Mouse (Mus musculus) heart, postnatal 0 days (tissue): Measurements from ENCODE around the gene Mybpc2. TPM values are rescaled to one million over a fixed set of nuclear protein-coding genes. Genes with fewer than 3 reads are reported as not detected.
A peak's percentile ranks its signal among the peaks of the same experiment; 100 is the strongest.

Experiments used
- ATAC-seq: fragments of 200-750 bp; cut with Nextera tagmentation; 2 replicates; pipeline ENCODE4 v1.8.0; 2017; ENCODE audit warnings: low read depth, moderate number of reproducible peaks, moderate library complexity; ENCODE audit not compliant: insufficient read depth
- DNase-seq: peaks from one replicate; pipeline ENCODE4 v3.0.0-alpha.2; 2016; ENCODE audit warnings: low spot score
- H3K27ac ChIP-seq: fragments of 300-500 bp; sonication (generic); 2 replicates; pipeline ENCODE4 v1.5.1; 2014; ENCODE audit warnings: low read depth, mild to moderate bottlenecking
- H3K27me3 ChIP-seq: fragments of 300-500 bp; sonication (generic); 2 replicates; pipeline ENCODE4 v1.6.1; 2014; ENCODE audit warnings: low read length, mixed read lengths; ENCODE audit not compliant: control insufficient read depth, insufficient read depth
- H3K36me3 ChIP-seq: fragments of 300-500 bp; sonication (generic); replicated peaks from 2 replicates; pipeline ENCODE4 v1.6.1; 2014; ENCODE audit warnings: low read length, mixed read lengths; ENCODE audit not compliant: control insufficient read depth, insufficient read depth
- H3K4me1 ChIP-seq: fragments of 300-500 bp; sonication (generic); 2 replicates; pipeline ENCODE4 v1.6.1; 2014; ENCODE audit warnings: antibody characterized with exemption; ENCODE audit not compliant: control insufficient read depth, insufficient read depth
- H3K4me2 ChIP-seq: fragments of 300-500 bp; sonication (generic); 2 replicates; pipeline ENCODE4 v1.6.1; 2014; ENCODE audit warnings: low read depth, mild to moderate bottlenecking, low read length, moderate library complexity
- H3K4me3 ChIP-seq: fragments of 300-500 bp; sonication (generic); 2 replicates; pipeline ENCODE4 v1.5.1; 2014; ENCODE audit warnings: low read depth, low read length
- H3K9ac ChIP-seq: fragments of 300-500 bp; sonication (generic); replicated peaks from 2 replicates; pipeline ENCODE4 v1.6.1; 2014; ENCODE audit warnings: low read depth, low read length, mixed read lengths
- H3K9me3 ChIP-seq: fragments of 300-500 bp; sonication (generic); replicated peaks from 2 replicates; pipeline ENCODE4 v1.6.1; 2016; ENCODE audit warnings: low read length; ENCODE audit not compliant: control insufficient read depth
- CTCF ChIP-seq: IDR thresholded peaks from 2 replicates; pipeline ENCODE4 v1.5.1; 2016; ENCODE audit warnings: antibody characterized with exemption, control low read depth, low read depth
- EP300 ChIP-seq: IDR thresholded peaks from 2 replicates; pipeline ENCODE4 v1.6.1; 2016; ENCODE audit warnings: antibody characterized with exemption, low read depth
- WGBS: fragments of 180-500 bp; shearing (Covaris S2); extraction: QIAGEN DNeasy Blood & Tissue Kit; methylation state at CpG from one replicate; pipeline ENCODE4 v1.1.7; 2014; 5-methylcytosine and 5-hydroxymethylcytosine counted together
- polyA plus RNA-seq: library from polyadenylated mRNA; unstranded; fragments of >200 nt; fragmentation: Nextera tagmentation; extraction: Ambion mirVana; gene quantifications from 2 replicates; pipeline ENCODE4 v1.2.1, GENCODE M21; 2015
- total RNA-seq: library from RNA; depleted of rRNA; stranded (reverse); fragments of >200 nt; gene quantifications from 2 replicates; pipeline ENCODE4 v1.2.3, GENCODE M21; 2014; ENCODE audit warnings: low replicate concordance

Mybpc2 gene
- total and polyA plus RNA-seq, 2 experiments from 2014 or later = 2.6 to 4.5 TPM

GRCm38 (mm10) chr7:44500046-44500445 lies 24.4 kb downstream of the Mybpc2 start:
- Histone ChIP-seq H3K4me1 (peaks cover 15% of the 10 kb centered on the region), H3K9ac (no peak overlapping the region), H3K4me3 (no peak overlapping the region), H3K9me3 (0 out of 2 replicates have a peak, but pooled peaks cover 4% of the 10 kb centered on the region), H3K27me3 (no peaks in the 10 kb centered on the region; the same call in 1 of the 2 replicates), H3K36me3 (no peaks in the 10 kb centered on the region), H3K4me2 (no peak overlapping the region), H3K27ac (no peak overlapping the region)
- DNase-seq (no peak), ATAC-seq (no peak)
- no peak for TF ChIP-seq CTCF
- TF ChIP-seq EP300 = no peak
- 38% methylated on average over 20 of the region's 20 CpGs for WGBS

- H3K4me3 ChIP-seq = no peak overlapping the region
- H3K9me3 ChIP-seq = no peaks in the 10 kb centered on the region
- no peak for ATAC-seq
- 72% methylated on average over 1 of the region's 1 CpGs for WGBS
- H3K9ac ChIP-seq = no peak overlapping the region
- no peak overlapping the region for H3K27ac ChIP-seq
- no peak overlapping the region for H3K4me2 ChIP-seq
- TF ChIP-seq CTCF (no peak), EP300 (no peak)
- no peaks in the 10 kb centered on the region for H3K36me3 ChIP-seq
- peaks cover 15% of the 10 kb centered on the region for H3K4me1 ChIP-seq
- no peak for DNase-seq
- no peaks in the 10 kb centered on the region; the same call in 1 of the 2 replicates for H3K27me3 ChIP-seq
Measured at GRCm38 (mm10) chr7:44498922-44499321, 25.5 kb downstream of the Mybpc2 start.

GRCm38 (mm10) chr7:44497361-44498055 lies 26.9 kb downstream of the Mybpc2 start:
- H3K27me3 ChIP-seq = no peaks in the 10 kb centered on the region; the same call in 1 of the 2 replicates
- no peak overlapping the region for H3K4me2 ChIP-seq
- H3K9ac ChIP-seq = no peak overlapping the region
- TF ChIP-seq CTCF = no peak
- TF ChIP-seq EP300 = no peak
- peaks cover 15% of the 10 kb centered on the region for H3K4me1 ChIP-seq
- no peaks in the 10 kb centered on the region for H3K9me3 ChIP-seq
- no peak overlapping the region for H3K27ac ChIP-seq
- WGBS = 88% methylated on average over 10 of the region's 10 CpGs
- DNase-seq (no peak), ATAC-seq (no peak)
- peaks cover 8% of the 10 kb centered on the region for H3K36me3 ChIP-seq
- no peak overlapping the region for H3K4me3 ChIP-seq

- H3K9me3 ChIP-seq = no peaks in the 10 kb centered on the region
- H3K4me2 ChIP-seq = peak overlapping the region; percentile 80
- no peak for DNase-seq
- H3K4me3 ChIP-seq = peak overlapping the region; percentile 67
- H3K27ac ChIP-seq = peak overlapping the region; percentile 89
- H3K4me1 ChIP-seq = peaks cover 15% of the 10 kb centered on the region
- H3K27me3 ChIP-seq = no peaks in the 10 kb centered on the region; the same call in 1 of the 2 replicates
- no peak for ATAC-seq
- TF ChIP-seq CTCF = no peak
- TF ChIP-seq EP300 = 0 out of 2 replicates have a peak, but pooled peaks have one; percentile 13
- 2% methylated on average over 25 of the region's 26 CpGs for WGBS
- H3K9ac ChIP-seq = peak overlapping the region; percentile 72
- H3K36me3 ChIP-seq = peaks cover 16% of the 10 kb centered on the region
Measured at GRCm38 (mm10) chr7:44496771-44497109, 27.7 kb downstream of the Mybpc2 start.

GRCm38 (mm10) chr7:44495992-44496770 lies 28.3 kb downstream of the Mybpc2 start, which contains the start of the genes Emc10 and Fam71e1:
TSS of gene Emc10 (minus strand) at chr7:44496529.
TSS of gene Fam71e1 (plus strand) at chr7:44496581.
- Histone ChIP-seq H3K27ac (peak within 1 kb of the TSS; percentile 89), H3K4me3 (peak within 1 kb of the TSS; percentile 67), H3K36me3 (peaks cover 20% of the 10 kb centered on the region), H3K27me3 (no peaks in the 10 kb centered on the region; the same call in 1 of the 2 replicates), H3K4me2 (peak within 1 kb of the TSS; percentile 80), H3K4me1 (peaks cover 15% of the 10 kb centered on the region), H3K9ac (peak within 1 kb of the TSS; percentile 72), H3K9me3 (no peaks in the 10 kb centered on the region)
- ATAC-seq (peak; percentile 94), DNase-seq (peak; percentile 95)
- 1% methylated on average over 58 of the region's 58 CpGs for WGBS
- no peak for TF ChIP-seq CTCF
- TF ChIP-seq EP300 = peak; percentile 77; the same call in 1 of the 2 replicates
